Mouse (Mus musculus) hindbrain, embryonic 10.5 days (tissue): ENCODE results near the gene Fmnl3. TPM values are rescaled to one million over a fixed set of nuclear protein-coding genes. Genes with fewer than 3 reads are reported as not detected.

Source experiments
- DNase-seq: peaks from one replicate; pipeline ENCODE4 v3.0.0-alpha.2; 2017; ENCODE audit warnings: low spot score
- H3K27ac ChIP-seq: fragments of 300-500 bp; sonication (generic); 2 replicates; pipeline ENCODE4 v1.5.1; 2016; ENCODE audit warnings: mild to moderate bottlenecking, moderate library complexity
- H3K27me3 ChIP-seq: fragments of 300-500 bp; sonication (generic); 2 replicates; pipeline ENCODE4 v1.6.1; 2016; ENCODE audit warnings: mild to moderate bottlenecking; ENCODE audit not compliant: poor library complexity, insufficient read depth, severe bottlenecking
- H3K36me3 ChIP-seq: fragments of 300-500 bp; sonication (generic); 2 replicates; pipeline ENCODE4 v1.6.1; 2016; ENCODE audit warnings: mild to moderate bottlenecking, moderate library complexity
- H3K4me1 ChIP-seq: fragments of 300-500 bp; sonication (generic); replicated peaks from 2 replicates; pipeline ENCODE4 v1.6.1; 2016; ENCODE audit warnings: mild to moderate bottlenecking
- H3K4me3 ChIP-seq: fragments of 300-500 bp; sonication (generic); 2 replicates; pipeline ENCODE4 v1.5.1; 2016; ENCODE audit warnings: mild to moderate bottlenecking, moderate library complexity
- H3K9me3 ChIP-seq: fragments of 300-500 bp; sonication (generic); 2 replicates; pipeline ENCODE4 v1.6.1; 2016; ENCODE audit warnings: mild to moderate bottlenecking, moderate library complexity
- whole genome bisulfite sequencing: fragments of 180-500 bp; shearing (Covaris S2); methylation state at CpG from one replicate; pipeline ENCODE4 v1.1.7; 2016; 5-methylcytosine and 5-hydroxymethylcytosine counted together
- polyA plus RNA-seq: library from polyadenylated mRNA; unstranded; fragments of >200 nt; fragmentation: Nextera tagmentation; extraction: Ambion mirVana; gene quantifications from 2 replicates; pipeline ENCODE4 v1.2.1, GENCODE M21; 2016

Fmnl3 gene
- 10.7 and 14.6 TPM in 2 replicates for polyA plus RNA-seq

DNA sequence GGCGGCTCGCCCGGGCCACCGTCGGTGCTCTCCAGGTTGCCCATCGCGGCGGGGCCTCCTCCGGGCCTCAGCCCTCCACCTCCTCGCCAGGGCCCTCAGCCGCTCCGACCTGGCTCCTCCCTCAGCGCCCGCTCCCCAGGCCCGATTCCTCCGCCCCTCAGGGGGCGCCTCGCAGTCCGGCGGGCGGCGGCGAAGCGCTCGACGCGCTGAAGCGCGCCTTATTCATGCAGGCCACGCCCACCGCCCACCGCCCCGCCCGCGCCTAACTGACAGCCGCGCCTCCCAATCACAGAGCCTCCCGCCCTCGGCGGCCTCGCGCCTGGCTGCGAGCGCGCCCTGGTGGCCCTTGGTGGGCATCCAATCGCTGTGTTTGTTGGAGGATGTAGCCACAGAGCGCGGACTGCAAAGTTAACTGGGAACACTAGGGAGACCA is at the start of gene Fmnl3:
TSS of gene Fmnl3 (minus strand) at position 224 of the 433 bp plus-strand sequence.
- peak; percentile 99 for DNase-seq
- H3K27ac ChIP-seq: peak within 1 kb of the TSS; percentile 94
- under 1% methylated on average over 48 of the region's 48 CpGs for WGBS

DNA sequence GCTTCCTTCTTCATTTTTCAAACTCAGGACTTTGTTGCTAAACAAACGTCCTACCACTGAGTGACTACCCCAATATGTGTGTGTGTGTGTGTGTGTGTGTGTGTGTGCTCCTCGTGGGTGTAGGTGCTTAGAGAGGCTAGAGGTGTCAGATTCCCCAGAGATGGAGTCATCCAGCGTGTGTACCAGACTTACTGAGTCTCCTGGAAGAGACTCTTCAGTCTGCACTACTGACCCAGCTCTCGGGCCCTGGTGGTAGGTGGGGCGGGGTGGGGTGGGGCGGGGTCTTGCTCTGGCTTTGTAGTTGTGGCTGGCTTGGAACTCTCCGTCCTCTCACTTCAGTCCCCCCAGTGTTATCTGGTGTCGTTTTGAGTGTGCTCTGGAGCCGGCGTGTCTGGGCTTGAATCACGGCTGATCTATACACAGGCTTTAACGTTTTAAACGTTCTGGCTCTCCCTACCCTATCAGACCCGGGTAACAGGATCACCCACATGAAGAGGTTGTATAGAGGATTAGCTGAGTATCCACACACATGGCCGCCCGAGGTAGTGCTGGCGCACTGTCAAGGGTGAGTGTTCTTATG is 47.5 kb upstream of the Fmnl3 start:
- Histone ChIP-seq H3K36me3 (peaks cover 16% of the 10 kb centered on the region), H3K27me3 (no peaks in the 10 kb centered on the region), H3K27ac (peak overlapping the region; percentile 40), H3K4me1 (peaks cover 37% of the 10 kb centered on the region), H3K9me3 (no peaks in the 10 kb centered on the region), H3K4me3 (no peak overlapping the region)
- no peak for DNase-seq
- 53% methylated on average over 17 of the region's 17 CpGs for WGBS

More for the DNA sequence above, at the start of gene Fmnl3:
- Histone ChIP-seq H3K4me1 (peaks cover 24% of the 10 kb centered on the region), H3K4me3 (peak within 1 kb of the TSS; percentile 83), H3K27me3 (peaks cover 19% of the 10 kb centered on the region), H3K9me3 (no peaks in the 10 kb centered on the region), H3K36me3 (no peaks in the 10 kb centered on the region)

DNA sequence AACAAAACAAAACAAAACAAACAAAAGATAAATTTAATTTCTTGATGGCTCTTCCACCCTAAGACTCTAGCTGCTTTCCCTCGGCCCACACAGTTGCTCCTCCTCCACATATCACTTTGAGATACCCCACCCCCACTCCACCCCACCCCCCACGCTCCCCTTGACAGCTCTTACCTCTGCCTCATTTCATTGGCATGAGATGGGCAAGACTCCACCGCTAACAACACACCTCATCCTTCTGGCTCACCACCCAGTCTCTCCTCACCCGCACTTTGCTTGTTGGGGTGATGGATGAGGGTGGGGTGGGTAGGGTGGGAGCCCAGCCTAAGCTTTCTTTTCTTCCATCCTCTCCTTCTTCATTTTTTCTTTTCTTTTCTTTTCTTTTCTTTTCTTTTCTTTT is 46.7 kb upstream of the Fmnl3 start:
- 34% methylated on average over 4 of the region's 4 CpGs for WGBS
- H3K4me1 ChIP-seq: peaks cover 34% of the 10 kb centered on the region
- no peak for DNase-seq
- no peaks in the 10 kb centered on the region for H3K9me3 ChIP-seq
- H3K27ac ChIP-seq: peak overlapping the region; percentile 77
- no peak overlapping the region for H3K4me3 ChIP-seq
- H3K36me3 ChIP-seq: peaks cover 8% of the 10 kb centered on the region
- H3K27me3 ChIP-seq: no peaks in the 10 kb centered on the region

GRCm38 (mm10) chr15:99416348-99416882 is 46.1 kb upstream of the Fmnl3 start:
- H3K4me3 ChIP-seq: no peak overlapping the region
- DNase-seq: peak; percentile 73
- peak overlapping the region; percentile 77; the same call in 1 of the 2 replicates for H3K27ac ChIP-seq
- WGBS: 22% methylated on average over 13 of the region's 13 CpGs
- no peaks in the 10 kb centered on the region for H3K9me3 ChIP-seq
- H3K36me3 ChIP-seq: peaks cover 3% of the 10 kb centered on the region
- peaks cover 29% of the 10 kb centered on the region for H3K4me1 ChIP-seq
- no peaks in the 10 kb centered on the region for H3K27me3 ChIP-seq

DNA sequence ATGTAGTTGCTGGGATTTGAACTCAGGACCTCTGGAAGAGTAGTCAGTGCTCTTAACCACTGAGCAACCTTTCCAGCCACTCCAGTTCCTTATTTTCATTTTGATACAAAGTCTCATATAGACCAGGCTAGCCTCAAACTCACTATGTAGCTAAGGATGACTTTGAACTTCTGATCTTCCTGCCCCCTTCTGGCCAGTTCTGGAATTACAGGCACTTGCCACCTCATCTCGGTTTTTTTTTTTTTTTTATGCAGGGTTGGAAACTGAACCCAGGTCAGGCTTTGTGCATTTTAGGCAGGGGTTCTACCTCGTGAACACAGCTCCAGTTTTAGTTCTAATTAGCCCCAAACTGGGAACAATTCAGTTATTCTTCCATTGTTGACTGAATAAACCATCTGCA is 45.5 kb upstream of the Fmnl3 start:
- Histone ChIP-seq H3K27ac (no peak overlapping the region), H3K36me3 (no peaks in the 10 kb centered on the region), H3K27me3 (no peaks in the 10 kb centered on the region), H3K4me1 (peaks cover 22% of the 10 kb centered on the region), H3K9me3 (no peaks in the 10 kb centered on the region), H3K4me3 (no peak overlapping the region)
- 21% methylated on average over 2 of the region's 2 CpGs for WGBS
- peak; percentile 42 for DNase-seq

DNA sequence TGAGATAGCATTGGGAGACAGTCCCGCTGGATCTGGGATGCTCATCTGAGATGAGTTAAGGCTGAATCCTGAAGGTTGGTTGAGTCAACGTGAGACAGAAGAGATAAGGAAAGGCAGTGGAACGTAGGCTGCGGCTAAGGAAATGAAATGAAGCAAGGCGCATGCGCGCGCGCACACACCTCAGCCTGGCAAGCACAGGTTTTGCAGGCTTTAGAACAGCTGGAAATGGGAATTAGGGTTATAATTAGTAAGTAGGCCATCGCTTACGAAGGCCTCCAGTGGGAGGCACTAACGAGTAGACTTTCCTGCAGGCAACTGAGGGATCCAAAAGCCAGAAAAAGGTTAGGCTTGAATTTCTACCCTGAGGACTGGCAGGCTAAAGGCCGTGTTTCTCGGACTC is 41.5 kb upstream of the Fmnl3 start:
- no peaks in the 10 kb centered on the region for H3K27me3 ChIP-seq
- H3K36me3 ChIP-seq: peaks cover 39% of the 10 kb centered on the region
- H3K9me3 ChIP-seq: no peaks in the 10 kb centered on the region
- peaks cover 3% of the 10 kb centered on the region; the same call in 1 of the 2 replicates for H3K4me1 ChIP-seq
- no peak overlapping the region for H3K4me3 ChIP-seq
- DNase-seq: no peak
- no peak overlapping the region for H3K27ac ChIP-seq
- WGBS: 64% methylated on average over 14 of the region's 14 CpGs

- no peak overlapping the region for H3K4me3 ChIP-seq
- DNase-seq: no peak
- WGBS: 92% methylated on average over 9 of the region's 9 CpGs
- H3K27me3 ChIP-seq: no peaks in the 10 kb centered on the region
- no peaks in the 10 kb centered on the region for H3K9me3 ChIP-seq
- H3K4me1 ChIP-seq: no peaks in the 10 kb centered on the region
- peaks cover 68% of the 10 kb centered on the region for H3K36me3 ChIP-seq
- no peak overlapping the region for H3K27ac ChIP-seq
These were observed 38.6 kb upstream of the Fmnl3 start for GRCm38 (mm10) chr15:99408845-99409244.

- Histone ChIP-seq H3K4me3 (no peak overlapping the region), H3K4me1 (no peaks in the 10 kb centered on the region), H3K9me3 (no peaks in the 10 kb centered on the region), H3K27me3 (no peaks in the 10 kb centered on the region), H3K36me3 (peaks cover 86% of the 10 kb centered on the region), H3K27ac (no peak overlapping the region)
- DNase-seq: no peak
- 90% methylated on average over 15 of the region's 15 CpGs for WGBS
These were observed 36.8 kb upstream of the Fmnl3 start for GRCm38 (mm10) chr15:99406986-99407570.

- Histone ChIP-seq H3K27ac (no peak overlapping the region), H3K4me1 (no peaks in the 10 kb centered on the region), H3K9me3 (no peaks in the 10 kb centered on the region), H3K36me3 (peaks cover 95% of the 10 kb centered on the region), H3K27me3 (no peaks in the 10 kb centered on the region), H3K4me3 (no peak overlapping the region)
- WGBS: 94% methylated on average over 9 of the region's 9 CpGs
- no peak for DNase-seq
These were observed 34.9 kb upstream of the Fmnl3 start for GRCm38 (mm10) chr15:99405150-99405549.

DNA sequence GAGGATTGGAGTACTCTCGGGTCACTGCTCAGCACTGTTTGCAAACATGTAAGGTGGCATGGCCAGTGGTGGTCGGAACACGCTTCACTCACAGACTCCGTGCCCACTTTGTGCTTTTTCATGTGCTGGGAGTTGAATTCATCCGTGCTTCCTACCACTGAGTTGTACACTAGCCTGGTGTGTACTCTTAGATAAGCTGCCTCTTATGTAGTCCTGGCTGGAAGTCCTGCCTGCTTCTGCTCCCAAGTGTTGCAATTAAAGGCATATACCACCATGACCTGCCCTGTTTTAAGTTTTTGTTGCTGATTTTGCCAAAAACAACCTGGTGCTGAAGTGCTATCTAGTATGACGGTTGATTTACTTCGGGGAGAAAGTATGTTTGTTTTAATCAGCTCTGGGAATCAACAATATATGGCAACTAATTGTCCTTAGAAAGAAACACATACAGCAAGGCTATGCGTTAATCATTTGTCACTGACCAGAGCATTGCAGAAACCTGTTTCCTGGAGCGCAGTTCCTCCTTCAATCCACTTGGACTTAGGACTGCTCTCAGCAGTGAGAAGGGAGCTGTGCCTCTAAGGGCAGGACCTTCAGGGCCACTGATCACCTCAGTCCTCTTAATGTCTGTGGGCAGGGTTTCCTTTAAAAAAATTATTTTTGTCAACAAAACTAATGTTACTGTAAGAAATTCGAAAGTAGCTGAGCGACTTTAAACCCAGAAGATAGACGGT is 33.0 kb upstream of the Fmnl3 start:
- Histone ChIP-seq H3K9me3 (no peaks in the 10 kb centered on the region), H3K4me3 (no peak overlapping the region), H3K4me1 (peaks cover 11% of the 10 kb centered on the region), H3K36me3 (peaks cover 85% of the 10 kb centered on the region), H3K27ac (no peak overlapping the region), H3K27me3 (no peaks in the 10 kb centered on the region)
- WGBS: 95% methylated on average over 12 of the region's 12 CpGs
- no peak for DNase-seq

- no peak for DNase-seq
- Histone ChIP-seq H3K27ac (no peak overlapping the region), H3K9me3 (no peaks in the 10 kb centered on the region), H3K4me3 (no peak overlapping the region), H3K36me3 (peaks cover 58% of the 10 kb centered on the region), H3K27me3 (no peaks in the 10 kb centered on the region), H3K4me1 (peaks cover 29% of the 10 kb centered on the region)
- 92% methylated on average over 6 of the region's 6 CpGs for WGBS
These were observed 30.3 kb upstream of the Fmnl3 start for GRCm38 (mm10) chr15:99400602-99401001.

DNA sequence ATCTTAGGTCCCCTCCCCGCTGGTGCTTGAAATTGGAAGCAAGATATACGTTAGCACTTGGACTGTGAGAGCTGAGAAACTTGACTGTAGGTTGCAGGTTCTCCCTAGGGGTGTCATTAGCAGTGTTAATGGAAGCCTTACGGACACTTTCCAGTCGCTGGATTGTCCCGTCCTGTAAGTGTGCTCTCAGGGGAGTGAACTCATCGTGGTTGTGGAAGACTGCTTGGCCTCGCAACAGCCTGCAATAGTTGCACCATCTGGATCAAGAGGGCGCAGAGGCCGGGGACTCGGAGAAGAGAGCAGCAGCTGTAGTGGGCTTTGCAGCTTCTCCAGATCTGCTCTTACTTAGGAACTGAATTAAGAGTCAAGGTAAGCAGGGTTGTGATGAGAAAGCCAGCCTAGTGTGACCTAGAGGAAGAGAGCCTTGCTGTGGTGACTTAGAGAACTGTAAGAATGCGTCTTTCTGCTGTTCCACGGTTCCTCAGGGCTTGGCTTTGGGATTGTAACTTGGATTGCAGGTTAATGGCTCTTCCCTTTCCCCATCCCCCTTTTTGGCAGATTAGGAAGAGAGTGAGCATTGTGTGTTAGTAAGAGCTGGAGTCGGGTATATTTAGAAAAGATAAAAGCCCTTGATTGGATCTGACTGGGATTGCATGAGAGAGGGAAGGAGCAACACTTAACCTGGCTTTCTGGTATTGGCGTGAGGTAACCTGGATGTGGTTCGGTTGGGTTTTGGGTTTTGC is 29.4 kb upstream of the Fmnl3 start:
- no peak for DNase-seq
- no peaks in the 10 kb centered on the region for H3K27me3 ChIP-seq
- 79% methylated on average over 15 of the region's 15 CpGs for WGBS
- peaks cover 38% of the 10 kb centered on the region for H3K4me1 ChIP-seq
- H3K4me3 ChIP-seq: no peak overlapping the region
- no peak overlapping the region for H3K27ac ChIP-seq
- peaks cover 48% of the 10 kb centered on the region for H3K36me3 ChIP-seq
- no peaks in the 10 kb centered on the region for H3K9me3 ChIP-seq
